Mouse (Mus musculus): ENCODE measurements around the gene Oxct1. TPM values are rescaled to one million over a fixed set of nuclear protein-coding genes. Genes with fewer than 3 reads are reported as not detected.

Oxct1 gene
- polyA plus RNA-seq, 1 experiment from 2014 or later: 212 TPM

GRCm38 (mm10) chr15:4064013-4064412, 37.8 kb downstream of the Oxct1 start:
- Histone ChIP-seq H3K4me3 (ENCODE audit: low read length) (no peak overlapping the region), H3K9ac (ENCODE audit: low read depth, low read length) (no peak overlapping the region), H3K9me3 (ENCODE audit: control insufficient read depth, low read length) (no peaks in the 10 kb centered on the region), H3K27ac (ENCODE audit: low read length) (no peak overlapping the region), H3K27me3 (replicated peaks; ENCODE audit: control insufficient read depth, insufficient read depth, low read length) (no peaks in the 10 kb centered on the region), H3K4me2 (ENCODE audit: low read depth, low read length) (no peak overlapping the region), H3K36me3 (ENCODE audit: control insufficient read depth, insufficient read depth, low read length) (no peaks in the 10 kb centered on the region; the same call in 1 of the 2 replicates), H3K4me1 (ENCODE audit: control insufficient read depth, insufficient read depth, low read length) (no peaks in the 10 kb centered on the region)
- no peak for ATAC-seq
- 85% methylated on average over 7 of the region's 7 CpGs for WGBS

DNA sequence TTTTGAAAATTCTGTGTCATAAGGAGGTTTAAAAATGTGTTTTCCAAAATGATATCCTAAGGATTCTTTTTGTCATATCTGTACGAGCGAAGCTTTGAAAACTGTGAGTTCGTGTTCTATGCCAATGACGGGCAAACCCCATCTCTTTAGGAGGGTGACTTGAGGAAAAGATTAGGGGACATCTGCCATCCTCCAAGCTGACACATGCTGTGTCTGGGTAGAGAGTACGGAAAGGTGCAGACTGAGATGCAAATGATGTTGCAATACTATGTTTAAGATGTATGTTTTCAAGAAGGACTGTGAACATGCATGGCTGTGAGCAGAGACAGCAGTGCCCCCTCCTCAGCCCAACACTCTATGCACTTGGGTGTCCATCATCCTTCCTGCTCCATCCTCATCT, 38.5 kb downstream of the Oxct1 start:
- H3K9ac ChIP-seq (ENCODE audit: low read depth, low read length): no peak overlapping the region
- H3K9me3 ChIP-seq (ENCODE audit: control insufficient read depth, low read length): no peaks in the 10 kb centered on the region
- no peak overlapping the region for H3K4me2 ChIP-seq (ENCODE audit: low read depth, low read length)
- no peaks in the 10 kb centered on the region for H3K4me1 ChIP-seq (ENCODE audit: control insufficient read depth, insufficient read depth, low read length)
- no peak overlapping the region for H3K27ac ChIP-seq (ENCODE audit: low read length)
- no peak for ATAC-seq
- no peak overlapping the region for H3K4me3 ChIP-seq (ENCODE audit: low read length)
- H3K36me3 ChIP-seq (ENCODE audit: control insufficient read depth, insufficient read depth, low read length): no peaks in the 10 kb centered on the region; the same call in 1 of the 2 replicates
- WGBS: 96% methylated on average over 5 of the region's 5 CpGs
- no peaks in the 10 kb centered on the region for H3K27me3 ChIP-seq (replicated peaks; ENCODE audit: control insufficient read depth, insufficient read depth, low read length)

- Histone ChIP-seq H3K27ac (ENCODE audit: low read length) (no peak overlapping the region), H3K4me2 (ENCODE audit: low read depth, low read length) (no peak overlapping the region), H3K9me3 (ENCODE audit: control insufficient read depth, low read length) (no peaks in the 10 kb centered on the region), H3K4me1 (ENCODE audit: control insufficient read depth, insufficient read depth, low read length) (no peaks in the 10 kb centered on the region), H3K36me3 (ENCODE audit: control insufficient read depth, insufficient read depth, low read length) (no peaks in the 10 kb centered on the region; the same call in 1 of the 2 replicates), H3K27me3 (replicated peaks; ENCODE audit: control insufficient read depth, insufficient read depth, low read length) (no peaks in the 10 kb centered on the region), H3K9ac (ENCODE audit: low read depth, low read length) (no peak overlapping the region), H3K4me3 (ENCODE audit: low read length) (no peak overlapping the region)
- WGBS: 72% methylated on average over 5 of the region's 5 CpGs
- no peak for ATAC-seq
Measured at GRCm38 (mm10) chr15:4067273-4067990, 41.2 kb downstream of the Oxct1 start.

DNA sequence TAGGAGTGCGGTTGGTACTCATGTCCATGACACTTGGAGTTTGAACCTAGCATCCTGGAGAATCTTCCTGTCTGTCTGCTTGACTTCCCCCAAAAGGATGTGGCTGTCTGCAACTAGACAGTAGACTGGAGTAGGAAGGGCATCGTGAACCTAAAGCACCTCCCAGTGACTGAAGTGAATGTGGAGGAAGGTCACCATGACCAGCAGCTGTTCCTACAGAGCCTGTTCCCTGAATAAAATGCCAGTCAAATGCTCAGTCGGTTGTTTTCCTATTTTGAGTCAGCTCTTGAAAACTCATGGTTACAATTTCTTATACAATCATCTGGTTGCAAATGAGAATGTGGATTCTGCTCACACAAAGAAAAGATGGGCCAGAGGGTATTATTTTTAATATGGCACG, 51.8 kb downstream of the Oxct1 start:
- Histone ChIP-seq H3K27ac (ENCODE audit: low read length) (no peak overlapping the region), H3K4me2 (ENCODE audit: low read depth, low read length) (no peak overlapping the region), H3K27me3 (replicated peaks; ENCODE audit: control insufficient read depth, insufficient read depth, low read length) (no peaks in the 10 kb centered on the region), H3K9ac (ENCODE audit: low read depth, low read length) (no peak overlapping the region), H3K36me3 (ENCODE audit: control insufficient read depth, insufficient read depth, low read length) (no peaks in the 10 kb centered on the region; the same call in none of the 2 replicates), H3K4me1 (ENCODE audit: control insufficient read depth, insufficient read depth, low read length) (no peaks in the 10 kb centered on the region), H3K4me3 (ENCODE audit: low read length) (no peak overlapping the region), H3K9me3 (ENCODE audit: control insufficient read depth, low read length) (no peaks in the 10 kb centered on the region)
- ATAC-seq: no peak
- 91% methylated on average over 4 of the region's 4 CpGs for WGBS

DNA sequence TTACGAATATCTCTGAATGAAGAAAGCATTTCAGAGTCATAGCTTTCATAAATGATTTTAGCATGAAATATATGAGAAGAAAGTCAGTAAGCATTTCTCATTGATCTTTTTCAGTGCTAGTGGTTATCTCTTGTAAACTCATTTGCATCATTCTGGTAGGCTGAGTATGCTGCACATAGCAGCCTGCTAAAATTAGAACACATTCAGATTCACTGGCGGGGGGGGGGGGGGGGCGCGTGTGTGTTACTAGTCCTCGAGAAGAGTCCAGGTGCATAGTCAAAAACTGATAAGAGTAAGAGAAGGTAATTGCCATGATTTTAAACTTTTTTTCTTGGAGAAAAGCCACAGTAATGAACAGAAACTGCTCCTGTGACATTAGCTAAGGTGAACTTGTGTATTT, 52.6 kb downstream of the Oxct1 start:
- no peaks in the 10 kb centered on the region for H3K4me1 ChIP-seq (ENCODE audit: control insufficient read depth, insufficient read depth, low read length)
- WGBS: 74% methylated on average over 5 of the region's 5 CpGs
- no peaks in the 10 kb centered on the region for H3K9me3 ChIP-seq (ENCODE audit: control insufficient read depth, low read length)
- H3K9ac ChIP-seq (ENCODE audit: low read depth, low read length): no peak overlapping the region
- no peak for ATAC-seq
- H3K27me3 ChIP-seq (replicated peaks; ENCODE audit: control insufficient read depth, insufficient read depth, low read length): no peaks in the 10 kb centered on the region
- H3K36me3 ChIP-seq (ENCODE audit: control insufficient read depth, insufficient read depth, low read length): no peaks in the 10 kb centered on the region; the same call in none of the 2 replicates
- no peak overlapping the region for H3K27ac ChIP-seq (ENCODE audit: low read length)
- no peak overlapping the region for H3K4me3 ChIP-seq (ENCODE audit: low read length)
- no peak overlapping the region for H3K4me2 ChIP-seq (ENCODE audit: low read depth, low read length)

DNA sequence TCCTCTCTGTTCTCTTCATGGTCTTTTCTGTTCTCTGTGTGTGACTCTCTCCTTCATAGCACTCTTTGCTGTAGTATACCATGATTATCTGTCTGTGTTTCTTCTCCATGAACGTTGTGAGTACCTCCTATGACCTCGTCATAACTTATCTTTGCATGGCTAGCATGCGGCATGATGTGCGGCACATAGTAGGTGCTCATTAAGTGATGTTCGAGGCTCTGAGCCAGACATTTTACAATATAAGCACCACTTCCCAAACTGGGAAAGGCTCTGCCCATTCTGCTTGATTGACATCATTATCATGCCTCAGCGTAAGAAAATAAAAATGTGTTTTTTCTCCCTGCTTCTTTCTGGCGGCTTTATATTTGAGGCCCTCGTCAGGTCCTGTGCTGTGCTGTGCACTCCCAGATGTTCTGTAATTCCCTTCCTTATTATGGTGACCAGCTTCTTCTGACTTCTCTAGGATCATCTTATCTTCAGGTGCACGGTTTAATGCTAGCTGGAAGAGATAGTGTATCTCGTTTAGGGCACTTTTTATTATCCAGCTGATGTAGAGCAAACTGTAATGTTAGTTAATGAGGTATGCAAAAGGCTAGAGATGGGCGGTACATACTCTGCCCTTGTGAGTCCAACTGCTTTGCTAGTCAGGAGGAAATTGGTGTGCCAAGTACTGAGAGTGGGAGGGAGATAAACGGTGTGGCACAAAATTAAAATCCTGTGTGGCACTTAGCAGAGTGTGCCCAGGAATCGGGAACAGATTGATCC, 53.4 kb downstream of the Oxct1 start:
- no peak overlapping the region for H3K27ac ChIP-seq (ENCODE audit: low read length)
- 72% methylated on average over 13 of the region's 13 CpGs for WGBS
- ATAC-seq: peak; percentile 99
- H3K4me3 ChIP-seq (ENCODE audit: low read length): no peak overlapping the region
- H3K9me3 ChIP-seq (ENCODE audit: control insufficient read depth, low read length): no peaks in the 10 kb centered on the region
- no peaks in the 10 kb centered on the region; the same call in none of the 2 replicates for H3K36me3 ChIP-seq (ENCODE audit: control insufficient read depth, insufficient read depth, low read length)
- H3K27me3 ChIP-seq (replicated peaks; ENCODE audit: control insufficient read depth, insufficient read depth, low read length): no peaks in the 10 kb centered on the region
- no peak overlapping the region for H3K4me2 ChIP-seq (ENCODE audit: low read depth, low read length)
- no peaks in the 10 kb centered on the region for H3K4me1 ChIP-seq (ENCODE audit: control insufficient read depth, insufficient read depth, low read length)
- H3K9ac ChIP-seq (ENCODE audit: low read depth, low read length): no peak overlapping the region

DNA sequence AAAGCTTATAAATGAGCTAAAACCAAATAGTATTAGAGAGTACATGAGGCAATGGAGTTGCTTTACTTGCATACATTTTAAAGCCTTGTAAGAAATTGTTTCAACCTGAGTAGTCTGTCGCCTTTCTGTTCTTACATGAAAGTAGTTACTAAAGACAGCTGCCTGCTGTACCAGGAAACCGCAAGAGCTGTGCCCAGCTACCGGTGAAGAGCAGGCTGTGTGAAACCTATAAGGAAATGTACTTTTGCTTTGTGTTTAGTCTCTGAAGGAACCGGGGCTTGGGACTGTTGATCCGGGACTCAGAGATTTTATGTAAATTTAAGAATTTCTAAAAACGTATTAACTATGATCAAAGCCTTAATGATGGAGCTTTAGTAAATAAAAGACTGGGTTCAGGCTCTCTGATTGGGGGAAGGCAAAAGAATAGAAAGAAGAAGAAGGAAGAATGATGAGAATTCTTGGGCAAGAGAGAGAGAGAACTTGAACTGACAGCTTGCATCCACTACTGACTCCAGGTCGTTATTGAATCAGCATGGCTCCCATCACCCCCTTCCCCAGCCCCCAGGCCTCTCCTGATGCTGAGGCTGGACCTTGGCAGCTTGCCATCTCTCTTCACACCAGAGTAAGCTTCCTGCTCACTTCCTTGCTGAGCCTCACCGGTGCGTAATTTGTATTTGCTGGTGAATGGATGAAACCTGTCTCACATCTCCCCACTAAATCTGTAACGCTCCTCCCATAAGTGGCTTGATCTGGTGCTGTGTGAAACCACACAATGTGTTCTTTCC, 59.6 kb downstream of the Oxct1 start:
- Histone ChIP-seq H3K9ac (ENCODE audit: low read depth, low read length) (no peak overlapping the region), H3K4me2 (ENCODE audit: low read depth, low read length) (no peak overlapping the region), H3K4me3 (ENCODE audit: low read length) (no peak overlapping the region), H3K36me3 (ENCODE audit: control insufficient read depth, insufficient read depth, low read length) (no peaks in the 10 kb centered on the region), H3K27ac (ENCODE audit: low read length) (no peak overlapping the region), H3K9me3 (ENCODE audit: control insufficient read depth, low read length) (no peaks in the 10 kb centered on the region), H3K27me3 (replicated peaks; ENCODE audit: control insufficient read depth, insufficient read depth, low read length) (no peaks in the 10 kb centered on the region), H3K4me1 (ENCODE audit: control insufficient read depth, insufficient read depth, low read length) (no peaks in the 10 kb centered on the region)
- WGBS: 79% methylated on average over 10 of the region's 10 CpGs
- no peak for ATAC-seq

DNA sequence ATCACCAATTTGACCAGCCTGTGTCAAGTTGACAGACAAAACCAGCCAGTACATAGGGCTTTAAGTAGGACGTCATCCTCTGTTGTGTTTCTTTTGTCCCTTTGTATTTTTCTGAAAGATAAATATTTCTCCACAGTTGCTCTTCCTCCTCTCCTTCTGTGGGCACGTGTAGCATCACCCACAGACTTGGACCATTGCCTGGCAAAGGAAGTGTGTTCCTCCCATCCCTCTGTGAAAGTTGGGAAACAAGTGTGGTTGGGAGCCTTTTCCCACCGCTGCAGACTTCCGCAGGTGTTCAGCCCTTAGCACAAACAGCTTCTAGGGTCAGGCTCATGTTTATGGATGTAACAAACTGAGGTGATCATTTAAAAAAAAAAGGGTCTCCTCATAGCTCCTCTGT, 61.3 kb downstream of the Oxct1 start:
- no peak overlapping the region for H3K27ac ChIP-seq (ENCODE audit: low read length)
- H3K4me3 ChIP-seq (ENCODE audit: low read length): no peak overlapping the region
- whole genome bisulfite sequencing: 67% methylated on average over 4 of the region's 4 CpGs
- no peaks in the 10 kb centered on the region for H3K36me3 ChIP-seq (ENCODE audit: control insufficient read depth, insufficient read depth, low read length)
- H3K9me3 ChIP-seq (ENCODE audit: control insufficient read depth, low read length): no peaks in the 10 kb centered on the region
- H3K27me3 ChIP-seq (replicated peaks; ENCODE audit: control insufficient read depth, insufficient read depth, low read length): no peaks in the 10 kb centered on the region
- no peak overlapping the region for H3K9ac ChIP-seq (ENCODE audit: low read depth, low read length)
- H3K4me2 ChIP-seq (ENCODE audit: low read depth, low read length): no peak overlapping the region
- H3K4me1 ChIP-seq (ENCODE audit: control insufficient read depth, insufficient read depth, low read length): no peaks in the 10 kb centered on the region
- ATAC-seq: no peak

DNA sequence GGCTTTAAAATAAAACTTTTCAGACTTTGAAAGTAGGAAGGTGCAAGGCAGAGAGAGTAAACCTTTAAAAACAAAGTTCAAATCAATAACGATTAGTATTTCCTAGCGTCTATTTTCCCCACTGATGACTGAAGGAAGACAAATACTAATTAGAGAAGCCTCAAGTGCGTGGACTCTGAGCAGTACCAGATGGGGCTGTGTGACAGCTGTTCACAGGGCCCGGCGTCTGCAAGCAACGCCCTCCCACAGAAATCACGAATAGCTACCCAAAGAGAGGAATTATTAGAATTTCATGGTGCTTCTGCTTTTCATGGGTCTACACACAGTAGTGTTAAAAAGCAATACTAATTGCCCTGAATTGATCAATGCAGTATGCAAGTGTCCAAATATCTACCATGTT, 61.7 kb downstream of the Oxct1 start:
- ATAC-seq: no peak
- H3K4me1 ChIP-seq (ENCODE audit: control insufficient read depth, insufficient read depth, low read length): no peaks in the 10 kb centered on the region
- no peak overlapping the region for H3K4me3 ChIP-seq (ENCODE audit: low read length)
- 55% methylated on average over 7 of the region's 7 CpGs for WGBS
- H3K27me3 ChIP-seq (replicated peaks; ENCODE audit: control insufficient read depth, insufficient read depth, low read length): no peaks in the 10 kb centered on the region
- no peak overlapping the region for H3K9ac ChIP-seq (ENCODE audit: low read depth, low read length)
- H3K9me3 ChIP-seq (ENCODE audit: control insufficient read depth, low read length): no peaks in the 10 kb centered on the region
- H3K36me3 ChIP-seq (ENCODE audit: control insufficient read depth, insufficient read depth, low read length): no peaks in the 10 kb centered on the region
- H3K27ac ChIP-seq (ENCODE audit: low read length): no peak overlapping the region
- H3K4me2 ChIP-seq (ENCODE audit: low read depth, low read length): no peak overlapping the region

Measured in intestine, embryonic 16.5 days (tissue).